Mouse (Mus musculus) spleen, adult 18-20 months (tissue): Measurements from ENCODE around the gene C2cd5.

ENCODE experiments used
- DNase-seq, 2 experiments: peaks; one replicate each; pipeline ENCODE4 v3.0.0; 2022; ENCODE audit warnings: mixed read lengths in 2 of 2

Gene C2cd5

GRCm38 (mm10) chr6:143070736-143071135 is 29.2 kb downstream of the C2cd5 start:
- no peak for DNase-seq

DNA sequence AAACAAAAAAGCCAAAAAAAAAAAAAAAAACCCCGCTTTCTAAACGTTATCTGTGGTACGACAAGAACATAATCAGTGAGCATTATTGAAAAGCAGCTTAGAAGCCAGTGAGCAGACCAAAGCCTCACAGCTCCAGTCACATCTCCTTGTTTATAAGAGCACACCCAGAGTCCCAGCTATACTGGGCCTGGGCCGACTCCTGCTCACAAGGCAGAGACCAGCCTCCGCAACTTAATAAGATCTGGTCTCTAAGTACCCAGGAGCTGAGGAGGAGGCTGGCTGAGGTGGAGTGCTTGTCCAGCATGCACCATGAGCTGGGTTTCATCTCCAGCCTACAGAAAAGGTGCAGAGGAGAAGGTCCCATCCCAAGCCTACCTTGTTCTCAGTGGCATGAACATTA is 29.9 kb downstream of the C2cd5 start:
- no peak for DNase-seq

GRCm38 (mm10) chr6:143069606-143070005 is 30.3 kb downstream of the C2cd5 start:
- no peak for DNase-seq

GRCm38 (mm10) chr6:143068181-143068915 is 31.6 kb downstream of the C2cd5 start:
- no peak for DNase-seq

DNA sequence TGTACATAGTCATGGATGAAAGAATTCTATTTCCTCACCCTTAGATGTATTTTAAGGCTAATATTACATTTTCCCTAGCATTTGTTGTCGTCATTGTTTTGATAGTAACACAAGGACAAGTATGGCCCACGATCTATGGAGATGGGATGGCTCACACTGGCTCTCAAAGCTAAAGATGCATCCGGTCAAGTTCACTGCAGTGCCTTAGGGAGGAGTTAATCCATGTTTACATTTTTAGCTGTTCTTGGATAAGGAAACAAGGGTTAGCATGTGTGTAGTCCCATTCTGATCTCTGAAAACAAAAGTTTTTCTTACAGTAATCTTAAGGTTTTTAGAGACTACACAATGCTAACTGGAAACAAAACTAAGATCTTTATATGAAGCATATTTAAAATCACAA is 32.3 kb downstream of the C2cd5 start:
- no peak for DNase-seq

DNA sequence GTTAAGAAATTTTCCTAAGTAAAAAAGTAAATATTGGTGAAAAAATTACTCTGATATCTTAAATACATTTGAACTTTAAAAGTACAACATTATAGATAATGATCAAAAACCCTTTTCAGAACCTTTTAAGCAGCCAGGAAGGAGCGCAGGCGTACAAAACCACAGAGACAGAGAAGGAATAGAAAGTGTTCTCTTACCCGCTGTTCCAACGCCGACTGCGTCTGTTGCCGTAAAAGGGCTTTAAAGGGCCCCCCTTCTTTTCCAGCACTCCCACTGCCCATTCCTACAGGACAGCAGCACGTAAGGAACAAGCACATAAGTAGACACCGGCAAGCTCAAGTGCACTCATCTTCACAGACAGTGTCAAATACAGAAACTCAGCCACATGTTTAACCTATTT is 33.1 kb downstream of the C2cd5 start:
- DNase-seq = no peak

- DNase-seq = no peak
Measured at GRCm38 (mm10) chr6:143064047-143064446, 35.9 kb downstream of the C2cd5 start.

- DNase-seq = no peak
Measured at GRCm38 (mm10) chr6:143057601-143058000, 42.3 kb downstream of the C2cd5 start.

- no peak for DNase-seq
Measured at GRCm38 (mm10) chr6:143051566-143051965, 48.4 kb downstream of the C2cd5 start.

- DNase-seq = no peak
Measured at GRCm38 (mm10) chr6:143049791-143050555, 50.0 kb downstream of the C2cd5 start.

GRCm38 (mm10) chr6:143049117-143049516 is 50.8 kb downstream of the C2cd5 start:
- no peak for DNase-seq

GRCm38 (mm10) chr6:143047538-143048258 is 52.2 kb downstream of the C2cd5 start:
- DNase-seq = no peak

DNA sequence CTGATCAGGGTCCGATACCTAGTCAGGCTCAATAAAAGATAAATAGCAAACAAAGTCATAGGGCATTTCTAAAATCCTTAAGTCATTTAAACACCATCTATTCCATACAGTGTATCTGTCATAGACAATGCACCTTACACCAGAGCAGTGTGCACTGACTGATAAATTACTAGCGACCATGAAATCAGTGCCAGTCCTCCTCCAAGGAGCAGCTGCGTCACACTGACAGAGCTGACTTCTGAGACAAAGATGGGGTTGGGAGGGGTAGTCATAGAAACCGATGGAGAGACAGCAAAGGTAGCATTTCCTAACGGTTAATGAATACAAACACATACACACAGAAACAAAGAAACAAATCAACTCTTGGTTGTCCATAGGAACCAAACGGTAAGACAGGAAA is 58.4 kb downstream of the C2cd5 start:
- DNase-seq = no peak

DNA sequence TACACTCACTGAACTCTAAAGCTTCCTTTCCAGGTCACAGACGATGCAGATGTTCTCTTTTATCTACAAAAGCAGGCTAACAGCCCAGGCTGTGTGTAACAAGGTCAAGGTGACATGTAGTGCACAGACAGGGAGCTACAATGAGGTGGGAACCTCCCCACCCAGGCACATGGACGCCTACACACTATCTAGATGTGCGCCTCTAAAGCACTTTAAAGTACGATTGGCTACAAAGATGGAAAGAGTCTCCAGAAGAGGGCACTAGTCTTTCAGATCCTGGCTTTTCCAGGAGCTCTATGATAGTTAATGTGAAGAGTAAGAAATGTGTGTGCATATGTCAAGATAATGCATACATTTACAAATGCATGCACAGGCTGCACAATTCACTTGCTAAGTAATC is 64.7 kb downstream of the C2cd5 start:
- no peak for DNase-seq

DNA sequence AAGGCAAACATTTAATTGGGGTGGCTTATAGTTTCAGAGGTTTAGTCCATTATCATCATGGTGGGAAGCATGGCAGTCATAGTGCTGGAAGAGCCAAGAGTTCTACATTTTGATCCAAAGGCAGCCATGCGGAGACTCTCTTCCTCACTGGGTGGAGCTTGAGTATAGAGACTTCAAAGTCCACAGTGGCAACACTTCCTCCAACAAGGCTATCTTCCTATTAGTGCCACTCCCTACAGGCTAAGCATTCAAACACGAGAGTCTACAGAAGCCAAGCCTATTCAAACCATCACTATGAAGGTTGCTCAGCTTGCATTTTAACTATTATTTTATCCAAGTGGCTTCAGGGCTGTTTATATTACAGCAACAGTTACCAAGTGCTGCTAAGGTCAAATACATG is 65.4 kb downstream of the C2cd5 start:
- DNase-seq = no peak

DNA sequence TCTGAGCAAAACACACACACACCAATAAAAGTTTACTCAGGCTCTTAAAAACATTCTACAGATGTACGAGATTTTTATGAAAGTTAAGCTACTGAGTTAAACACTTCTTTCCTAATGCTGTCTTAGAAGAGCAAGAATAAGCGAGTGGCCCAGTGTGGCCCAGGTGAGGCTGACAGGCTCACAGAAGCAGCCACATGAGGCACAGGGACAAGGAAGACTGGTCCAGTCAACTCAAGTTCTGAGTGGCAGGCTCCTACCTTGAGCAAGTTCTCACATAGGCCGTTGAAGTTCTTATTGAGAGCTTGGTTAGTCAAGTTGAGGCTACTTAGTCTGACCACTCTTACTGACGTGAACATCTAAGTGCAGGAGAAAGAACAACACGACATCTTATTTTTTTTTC is 69.4 kb downstream of the C2cd5 start:
- no peak for DNase-seq

- DNase-seq = no peak
Measured at GRCm38 (mm10) chr6:143027896-143028295, 72.0 kb downstream of the C2cd5 start.

- DNase-seq = no peak
Measured at GRCm38 (mm10) chr6:143027402-143027801, 72.5 kb downstream of the C2cd5 start.

- no peak for DNase-seq
Measured at GRCm38 (mm10) chr6:143023691-143024090, 76.2 kb downstream of the C2cd5 start.

DNA sequence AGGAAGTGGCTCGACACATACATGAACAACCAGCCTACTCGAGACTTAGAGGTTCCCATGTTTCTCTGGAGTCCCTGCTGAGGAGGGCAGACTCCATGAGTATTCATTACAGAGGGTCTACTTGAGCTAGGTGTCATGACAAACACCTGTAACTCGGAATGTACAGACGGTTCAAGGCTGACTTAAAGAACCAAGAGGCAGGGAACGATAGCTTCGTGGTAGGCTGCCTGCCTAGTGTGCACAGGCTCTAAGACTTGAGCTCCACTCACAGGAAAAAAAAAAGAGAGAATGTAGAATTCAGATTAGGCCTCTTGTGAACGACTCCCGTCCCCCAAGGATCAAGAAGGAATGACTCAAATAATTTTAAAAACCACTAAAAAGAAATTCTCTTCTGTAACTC is 78.2 kb downstream of the C2cd5 start:
- DNase-seq = no peak

- no peak for DNase-seq
Measured at GRCm38 (mm10) chr6:143020647-143021046, 79.3 kb downstream of the C2cd5 start.

DNA sequence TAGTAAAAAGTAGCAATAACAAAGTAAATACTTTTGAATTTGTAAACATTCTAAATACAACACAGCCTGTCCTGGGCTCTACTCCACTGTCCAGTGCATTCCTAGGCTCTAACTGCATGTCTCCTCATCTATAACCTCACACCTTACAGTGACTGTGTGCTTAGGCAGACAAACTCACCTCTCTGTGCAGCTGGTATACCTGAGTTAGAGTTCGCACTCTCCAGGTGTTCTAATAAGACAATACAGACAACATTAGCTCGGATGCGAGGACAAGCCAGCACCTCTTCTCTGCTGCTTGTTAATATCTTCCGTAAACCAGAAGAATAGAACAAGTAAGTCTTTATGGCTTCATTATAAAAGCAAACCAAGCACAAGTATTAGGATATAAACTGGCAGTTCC is 79.8 kb downstream of the C2cd5 start:
- DNase-seq = no peak

DNA sequence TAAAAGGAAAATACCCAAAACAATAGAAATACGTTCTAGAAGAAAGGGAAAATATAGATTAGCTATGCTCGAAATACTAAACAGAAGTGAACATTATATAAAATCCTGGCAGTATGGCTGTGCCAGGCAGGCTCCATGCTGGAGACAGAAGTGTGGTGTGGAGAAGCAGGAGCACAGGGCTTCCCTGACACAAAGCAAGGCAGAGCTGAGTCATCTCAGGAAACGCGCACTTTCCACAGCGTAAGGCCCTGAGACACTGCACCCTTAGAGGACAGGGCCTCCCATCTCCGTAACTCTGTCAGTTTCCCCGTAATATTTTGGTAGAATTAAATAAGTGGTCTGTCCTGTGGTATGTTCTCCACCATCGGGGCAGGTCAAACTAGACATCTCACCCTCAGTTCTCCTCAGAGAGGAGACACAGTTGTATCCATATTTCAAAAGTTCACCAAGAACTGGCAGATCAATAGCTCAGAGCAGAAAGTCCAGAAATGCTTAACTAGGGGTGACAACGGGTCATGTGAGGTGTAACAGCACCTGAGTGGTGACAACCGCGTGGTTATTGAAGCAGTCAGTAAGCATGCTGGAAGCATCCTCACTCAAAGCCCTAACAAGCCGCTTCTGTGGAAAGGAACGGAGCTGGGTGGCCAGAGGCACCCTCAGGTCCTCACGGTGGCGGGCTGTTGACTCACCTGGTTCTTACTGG is 87.3 kb downstream of the C2cd5 start:
- DNase-seq = no peak
